Mouse (Mus musculus) forebrain, embryonic 16.5 days (tissue): ENCODE measurements around the gene Zfp512. TPM values are rescaled to one million over a fixed set of nuclear protein-coding genes. Genes with fewer than 3 reads are reported as not detected.
"Not testable (repeated sequence)": the region's sequence is repeated elsewhere in the genome, so short reads cannot be mapped to it uniquely, and the experiment has no call there.

Source experiments
- ATAC-seq: fragments of 200-750 bp; cut with Nextera tagmentation; 2 replicates; pipeline ENCODE4 v1.8.0; 2017; ENCODE audit warnings: mild to moderate bottlenecking, moderate library complexity
- H3K27ac ChIP-seq: fragments of 300-500 bp; sonication (generic); 2 replicates; pipeline ENCODE4 v1.5.1; 2014; ENCODE audit warnings: low read length, control low read depth
- H3K27me3 ChIP-seq: fragments of 300-500 bp; sonication (generic); replicated peaks from 2 replicates; pipeline ENCODE4 v1.6.1; 2014; ENCODE audit warnings: low read length; ENCODE audit not compliant: control insufficient read depth, insufficient read depth
- H3K36me3 ChIP-seq: fragments of 300-500 bp; sonication (generic); 2 replicates; pipeline ENCODE4 v1.6.1; 2014; ENCODE audit not compliant: control insufficient read depth, insufficient read depth
- H3K4me1 ChIP-seq: fragments of 300-500 bp; sonication (generic); replicated peaks from 2 replicates; pipeline ENCODE4 v1.6.1; 2014; ENCODE audit warnings: low read length; ENCODE audit not compliant: control insufficient read depth, insufficient read depth
- H3K4me2 ChIP-seq: fragments of 300-500 bp; sonication (generic); 2 replicates; pipeline ENCODE4 v1.6.1; 2014; ENCODE audit warnings: mild to moderate bottlenecking, low read length, control low read depth
- H3K4me3 ChIP-seq: fragments of 300-500 bp; sonication (generic); replicated peaks from 2 replicates; pipeline ENCODE4 v1.5.1; 2014; ENCODE audit warnings: mild to moderate bottlenecking, low read length, control low read depth
- H3K9ac ChIP-seq: fragments of 300-500 bp; sonication (generic); replicated peaks from 2 replicates; pipeline ENCODE4 v1.6.1; 2014; ENCODE audit warnings: low read depth, low read length, control low read depth
- H3K9me3 ChIP-seq: fragments of 300-500 bp; sonication (generic); 2 replicates; pipeline ENCODE4 v1.6.1; 2016; ENCODE audit warnings: low read length; ENCODE audit not compliant: control insufficient read depth
- WGBS: fragments of 180-500 bp; shearing (Covaris S2); extraction: QIAGEN DNeasy Blood & Tissue Kit; methylation state at CpG from one replicate; pipeline ENCODE4 v1.1.7; 2014; 5-methylcytosine and 5-hydroxymethylcytosine counted together
- polyA plus RNA-seq: library from polyadenylated mRNA; unstranded; fragments of >200 nt; fragmentation: Nextera tagmentation; extraction: Ambion mirVana; gene quantifications from 2 replicates; pipeline ENCODE4 v1.2.1, GENCODE M21; 2015

Zfp512 gene
- polyA plus RNA-seq, 1 experiment from 2014 or later, result 138 TPM

GRCm38 (mm10) chr5:31527117-31527680 is 75.0 kb downstream of the Zfp512 start:
- H3K9ac ChIP-seq, result peak overlapping the region; percentile 77
- no peaks in the 10 kb centered on the region for H3K9me3 ChIP-seq
- 4% methylated on average over 40 of the region's 40 CpGs for WGBS
- H3K4me2 ChIP-seq, result peak overlapping the region; percentile 66
- ATAC-seq, result peak; percentile 47
- peaks cover 17% of the 10 kb centered on the region for H3K36me3 ChIP-seq
- H3K4me1 ChIP-seq, result peaks cover 27% of the 10 kb centered on the region
- peak overlapping the region; percentile 87 for H3K27ac ChIP-seq
- peak overlapping the region; percentile 65 for H3K4me3 ChIP-seq
- H3K27me3 ChIP-seq, result no peaks in the 10 kb centered on the region

GRCm38 (mm10) chr5:31527707-31528106 is 75.5 kb downstream of the Zfp512 start, which contains the start of gene Supt7l:
TSS of gene Supt7l (minus strand) at chr5:31527807.
- ATAC-seq, H3K9me3 ChIP-seq, H3K27me3 ChIP-seq: not testable (repeated sequence)
- peak within 1 kb of the TSS; percentile 66 for H3K4me2 ChIP-seq
- peaks cover 27% of the 10 kb centered on the region for H3K4me1 ChIP-seq
- 79% methylated on average over 11 of the region's 11 CpGs for WGBS
- H3K4me3 ChIP-seq, result peak within 1 kb of the TSS; percentile 65
- H3K36me3 ChIP-seq, result peaks cover 18% of the 10 kb centered on the region
- peak within 1 kb of the TSS; percentile 77 for H3K9ac ChIP-seq
- H3K27ac ChIP-seq, result peak within 1 kb of the TSS; percentile 87

GRCm38 (mm10) chr5:31528560-31528959 is 76.3 kb downstream of the Zfp512 start:
- no peak for ATAC-seq
- H3K27me3 ChIP-seq, result no peaks in the 10 kb centered on the region
- H3K4me3 ChIP-seq, result no peak overlapping the region
- no peaks in the 10 kb centered on the region for H3K9me3 ChIP-seq
- no peak overlapping the region for H3K9ac ChIP-seq
- H3K36me3 ChIP-seq, result peaks cover 20% of the 10 kb centered on the region
- no peak overlapping the region for H3K27ac ChIP-seq
- WGBS, result 53% methylated on average over 2 of the region's 2 CpGs
- no peak overlapping the region; the same call in 1 of the 2 replicates for H3K4me2 ChIP-seq
- peaks cover 27% of the 10 kb centered on the region for H3K4me1 ChIP-seq

Other genes starting within 250 kb of the Zfp512 start
- gene Ppm1g, start 231.7 kb upstream of the Zfp512 start, polyA plus RNA-seq, result 169 and 175 TPM in 2 replicates
- gene Nrbp1, start 211.6 kb upstream of the Zfp512 start, polyA plus RNA-seq, result 169 and 170 TPM in 2 replicates
- 0.99 TPM in 1 of 2 replicates, not detected in the other for gene Gm9970, start 211.2 kb upstream of the Zfp512 start, polyA plus RNA-seq
- gene Krtcap3, start 200.7 kb upstream of the Zfp512 start, polyA plus RNA-seq, result 2.4 and 3.8 TPM in 2 replicates
- gene Ift172, start 161.3 kb upstream of the Zfp512 start, polyA plus RNA-seq, result 34.2 and 39.4 TPM in 2 replicates
- 81.8 and 90.6 TPM in 2 replicates for gene Fndc4, start 156.4 kb upstream of the Zfp512 start, polyA plus RNA-seq
- gene Gckr, start 155.0 kb upstream of the Zfp512 start, polyA plus RNA-seq, result 0.27 TPM in 1 of 2 replicates, not detected in the other
- not detected in 2 replicates for gene 4930548H24Rik, start 33.3 kb downstream of the Zfp512 start, polyA plus RNA-seq
- 86.6 and 86.8 TPM in 2 replicates for gene Gpn1, start 42.3 kb downstream of the Zfp512 start, polyA plus RNA-seq
- 29.7 and 32.7 TPM in 2 replicates for gene Slc4a1ap, start 74.6 kb downstream of the Zfp512 start, polyA plus RNA-seq
- gene Supt7l, start 75.4 kb downstream of the Zfp512 start, polyA plus RNA-seq, result 28.5 and 29.4 TPM in 2 replicates
- 196 and 213 TPM in 2 replicates for gene Mrpl33, start 144.5 kb downstream of the Zfp512 start, polyA plus RNA-seq
- gene Rbks, start 245.2 kb downstream of the Zfp512 start, polyA plus RNA-seq, result 2.3 and 2.7 TPM in 2 replicates
- 53.1 and 53.5 TPM in 2 replicates for gene Babam2, start 245.3 kb downstream of the Zfp512 start, polyA plus RNA-seq